Mouse (Mus musculus): ENCODE measurements around the gene Sh3tc1. TPM values are rescaled to one million over a fixed set of nuclear protein-coding genes. Genes with fewer than 3 reads are reported as not detected.
A peak's percentile ranks its signal among the peaks of the same experiment; 100 is the strongest.

The Sh3tc1 gene
- polyA plus RNA-seq, 1 experiment from 2014 or later: 1.3 TPM

GRCm38 (mm10) chr5:35758081-35759053, 18.6 kb upstream of the Sh3tc1 start:
- H3K4me3 ChIP-seq (ENCODE audit: low read depth, low read length): peak overlapping the region; percentile 57
- WGBS: 2% methylated on average over 38 of the region's 40 CpGs
- H3K27ac ChIP-seq (ENCODE audit: low read depth, low read length): no peak overlapping the region
- no peak for DNase-seq (ENCODE audit: low spot score)
- peaks cover 20% of the 10 kb centered on the region for H3K27me3 ChIP-seq (replicated peaks; ENCODE audit: control insufficient read depth, insufficient read depth, low read length)
- no peaks in the 10 kb centered on the region for H3K9me3 ChIP-seq (replicated peaks; ENCODE audit: control insufficient read depth, low read length)
- ATAC-seq: peak; percentile 36
- no peaks in the 10 kb centered on the region for H3K36me3 ChIP-seq (ENCODE audit: control insufficient read depth, insufficient read depth, low read length)
- peak overlapping the region; percentile 98 for H3K4me2 ChIP-seq (ENCODE audit: low read length)
- H3K9ac ChIP-seq (ENCODE audit: low read length): peak overlapping the region; percentile 62
- peaks cover 4% of the 10 kb centered on the region; the same call in 1 of the 2 replicates for H3K4me1 ChIP-seq (ENCODE audit: control insufficient read depth, insufficient read depth, low read length)

GRCm38 (mm10) chr5:35757639-35758001, 17.8 kb upstream of the Sh3tc1 start, which contains the start of gene Ablim2:
TSS of gene Ablim2 (plus strand) at chr5:35757880.
- DNase-seq (ENCODE audit: low spot score) (peak; percentile 97), ATAC-seq (peak; percentile 99)
- peak within 1 kb of the TSS; percentile 98 for H3K4me2 ChIP-seq (ENCODE audit: low read length)
- no peaks in the 10 kb centered on the region for H3K9me3 ChIP-seq (replicated peaks; ENCODE audit: control insufficient read depth, low read length)
- under 1% methylated on average over 35 of the region's 35 CpGs for WGBS
- peaks cover 20% of the 10 kb centered on the region for H3K27me3 ChIP-seq (replicated peaks; ENCODE audit: control insufficient read depth, insufficient read depth, low read length)
- H3K9ac ChIP-seq (ENCODE audit: low read length): peak within 1 kb of the TSS; percentile 62
- peak within 1 kb of the TSS; percentile 57 for H3K4me3 ChIP-seq (ENCODE audit: low read depth, low read length)
- peaks cover 4% of the 10 kb centered on the region; the same call in 1 of the 2 replicates for H3K4me1 ChIP-seq (ENCODE audit: control insufficient read depth, insufficient read depth, low read length)
- H3K27ac ChIP-seq (ENCODE audit: low read depth, low read length): 0 out of 2 replicates have a peak within 1 kb of the TSS, but pooled peaks have one; percentile 21
- no peaks in the 10 kb centered on the region for H3K36me3 ChIP-seq (ENCODE audit: control insufficient read depth, insufficient read depth, low read length)

DNA sequence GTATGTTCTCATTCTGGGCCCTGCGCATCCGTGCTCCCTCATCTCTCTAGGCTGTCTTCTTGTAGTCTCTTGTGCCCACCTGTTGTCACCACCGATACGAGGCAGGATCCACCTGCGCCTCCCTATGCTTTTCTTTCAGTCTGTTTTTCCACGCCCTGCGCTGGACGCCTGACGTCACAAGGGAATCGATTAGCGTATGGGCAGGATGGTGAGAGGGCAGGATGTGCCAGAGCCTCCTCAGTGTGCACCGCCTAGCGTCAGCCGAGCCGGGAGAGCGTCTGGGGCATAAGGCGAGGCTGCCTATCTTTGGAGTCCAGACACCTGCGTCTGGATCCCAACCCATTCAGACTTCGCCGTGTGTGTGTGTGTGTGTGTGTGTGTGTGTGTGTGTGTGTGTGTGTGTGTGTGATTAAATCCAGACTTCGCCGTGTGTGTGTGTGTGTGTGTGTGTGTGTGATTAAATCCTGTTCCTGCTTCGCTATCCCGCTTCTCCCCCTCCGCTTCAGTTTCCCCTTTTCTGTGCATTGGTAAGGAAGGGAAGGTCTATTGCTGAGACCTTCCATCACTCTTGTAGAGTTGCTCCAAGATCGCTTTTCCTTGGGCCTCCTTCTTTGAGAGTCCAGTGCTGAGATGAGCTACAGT, 17.3 kb upstream of the Sh3tc1 start:
- Histone ChIP-seq H3K9me3 (replicated peaks; ENCODE audit: control insufficient read depth, low read length) (no peaks in the 10 kb centered on the region), H3K27ac (ENCODE audit: low read depth, low read length) (0 out of 2 replicates have a peak overlapping the region, but pooled peaks have one; percentile 21), H3K27me3 (replicated peaks; ENCODE audit: control insufficient read depth, insufficient read depth, low read length) (peaks cover 20% of the 10 kb centered on the region), H3K36me3 (ENCODE audit: control insufficient read depth, insufficient read depth, low read length) (no peaks in the 10 kb centered on the region), H3K4me3 (ENCODE audit: low read depth, low read length) (peak overlapping the region; percentile 57), H3K4me1 (ENCODE audit: control insufficient read depth, insufficient read depth, low read length) (peaks cover 4% of the 10 kb centered on the region; the same call in 1 of the 2 replicates), H3K4me2 (ENCODE audit: low read length) (peak overlapping the region; percentile 98), H3K9ac (ENCODE audit: low read length) (peak overlapping the region; percentile 49)
- 7% methylated on average over 20 of the region's 26 CpGs for WGBS
- DNase-seq (ENCODE audit: low spot score): peak; percentile 52
- peak; percentile 45 for ATAC-seq

GRCm38 (mm10) chr5:35756020-35756419, 16.2 kb upstream of the Sh3tc1 start:
- no peak for DNase-seq (ENCODE audit: low spot score)
- 77% methylated on average over 4 of the region's 4 CpGs for WGBS
- ATAC-seq: no peak
- Histone ChIP-seq H3K9me3 (replicated peaks; ENCODE audit: control insufficient read depth, low read length) (no peaks in the 10 kb centered on the region), H3K4me2 (ENCODE audit: low read length) (no peak overlapping the region), H3K4me3 (ENCODE audit: low read depth, low read length) (no peak overlapping the region), H3K27ac (ENCODE audit: low read depth, low read length) (no peak overlapping the region), H3K9ac (ENCODE audit: low read length) (no peak overlapping the region), H3K27me3 (replicated peaks; ENCODE audit: control insufficient read depth, insufficient read depth, low read length) (peaks cover 20% of the 10 kb centered on the region), H3K36me3 (ENCODE audit: control insufficient read depth, insufficient read depth, low read length) (no peaks in the 10 kb centered on the region), H3K4me1 (ENCODE audit: control insufficient read depth, insufficient read depth, low read length) (peaks cover 4% of the 10 kb centered on the region; the same call in 1 of the 2 replicates)

DNA sequence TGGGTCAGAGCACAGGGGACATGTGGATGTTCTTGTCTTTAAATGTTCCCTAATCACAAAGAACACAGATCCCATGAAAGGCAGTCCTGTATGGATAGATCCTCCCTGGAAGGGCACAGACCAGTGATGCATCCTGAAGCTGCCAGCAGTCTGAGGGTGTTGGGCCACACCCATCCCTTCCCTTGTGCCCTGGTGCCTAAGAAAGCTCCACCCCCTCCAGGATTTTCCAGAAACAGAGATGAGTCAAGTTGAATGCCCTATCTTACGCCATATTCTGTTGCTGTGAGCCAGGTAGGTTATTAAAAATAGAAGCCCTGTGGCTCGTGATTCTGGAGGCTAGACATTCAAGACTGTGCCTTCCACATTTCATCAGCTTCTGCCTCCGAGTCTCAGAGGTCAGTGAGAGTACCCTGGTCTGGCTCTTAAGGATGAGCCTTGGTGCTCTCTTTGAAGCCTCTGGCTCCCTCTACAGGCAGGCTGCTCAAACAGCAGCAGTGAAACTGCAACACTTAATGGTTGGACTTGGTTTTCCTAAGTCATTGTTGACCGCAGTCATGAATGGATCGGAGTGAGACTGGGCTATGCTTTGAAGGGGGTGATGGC, 15.4 kb upstream of the Sh3tc1 start:
- WGBS: 27% methylated on average over 5 of the region's 5 CpGs
- H3K27me3 ChIP-seq (replicated peaks; ENCODE audit: control insufficient read depth, insufficient read depth, low read length): peaks cover 20% of the 10 kb centered on the region
- H3K9me3 ChIP-seq (replicated peaks; ENCODE audit: control insufficient read depth, low read length): no peaks in the 10 kb centered on the region
- DNase-seq (ENCODE audit: low spot score): peak; percentile 63
- peaks cover 4% of the 10 kb centered on the region; the same call in 1 of the 2 replicates for H3K4me1 ChIP-seq (ENCODE audit: control insufficient read depth, insufficient read depth, low read length)
- no peak overlapping the region for H3K4me2 ChIP-seq (ENCODE audit: low read length)
- no peak for ATAC-seq
- H3K9ac ChIP-seq (ENCODE audit: low read length): no peak overlapping the region
- H3K36me3 ChIP-seq (ENCODE audit: control insufficient read depth, insufficient read depth, low read length): no peaks in the 10 kb centered on the region
- no peak overlapping the region for H3K4me3 ChIP-seq (ENCODE audit: low read depth, low read length)
- no peak overlapping the region for H3K27ac ChIP-seq (ENCODE audit: low read depth, low read length)

GRCm38 (mm10) chr5:35751016-35751415, 11.2 kb upstream of the Sh3tc1 start:
- Histone ChIP-seq H3K27ac (ENCODE audit: low read depth, low read length) (no peak overlapping the region), H3K9ac (ENCODE audit: low read length) (no peak overlapping the region), H3K27me3 (replicated peaks; ENCODE audit: control insufficient read depth, insufficient read depth, low read length) (no peaks in the 10 kb centered on the region), H3K4me3 (ENCODE audit: low read depth, low read length) (no peak overlapping the region), H3K9me3 (replicated peaks; ENCODE audit: control insufficient read depth, low read length) (no peaks in the 10 kb centered on the region), H3K4me2 (ENCODE audit: low read length) (no peak overlapping the region), H3K4me1 (ENCODE audit: control insufficient read depth, insufficient read depth, low read length) (no peaks in the 10 kb centered on the region), H3K36me3 (ENCODE audit: control insufficient read depth, insufficient read depth, low read length) (no peaks in the 10 kb centered on the region)
- 85% methylated on average over 7 of the region's 7 CpGs for WGBS
- DNase-seq (ENCODE audit: low spot score) (no peak), ATAC-seq (no peak)

- no peaks in the 10 kb centered on the region for H3K9me3 ChIP-seq (replicated peaks; ENCODE audit: control insufficient read depth, low read length)
- no peak overlapping the region for H3K4me3 ChIP-seq (ENCODE audit: low read depth, low read length)
- ATAC-seq: no peak
- no peak overlapping the region for H3K27ac ChIP-seq (ENCODE audit: low read depth, low read length)
- no peak for DNase-seq (ENCODE audit: low spot score)
- H3K4me2 ChIP-seq (ENCODE audit: low read length): no peak overlapping the region
- no peaks in the 10 kb centered on the region for H3K4me1 ChIP-seq (ENCODE audit: control insufficient read depth, insufficient read depth, low read length)
- H3K36me3 ChIP-seq (ENCODE audit: control insufficient read depth, insufficient read depth, low read length): no peaks in the 10 kb centered on the region
- H3K27me3 ChIP-seq (replicated peaks; ENCODE audit: control insufficient read depth, insufficient read depth, low read length): no peaks in the 10 kb centered on the region
- 76% methylated on average over 1 of the region's 1 CpGs for WGBS
- no peak overlapping the region for H3K9ac ChIP-seq (ENCODE audit: low read length)
These were observed 10.2 kb upstream of the Sh3tc1 start for GRCm38 (mm10) chr5:35750026-35750425.

- WGBS: 60% methylated on average over 3 of the region's 3 CpGs
- Histone ChIP-seq H3K9me3 (replicated peaks; ENCODE audit: control insufficient read depth, low read length) (no peaks in the 10 kb centered on the region), H3K27me3 (replicated peaks; ENCODE audit: control insufficient read depth, insufficient read depth, low read length) (no peaks in the 10 kb centered on the region), H3K4me1 (ENCODE audit: control insufficient read depth, insufficient read depth, low read length) (no peaks in the 10 kb centered on the region), H3K36me3 (ENCODE audit: control insufficient read depth, insufficient read depth, low read length) (no peaks in the 10 kb centered on the region), H3K4me3 (ENCODE audit: low read depth, low read length) (no peak overlapping the region), H3K27ac (ENCODE audit: low read depth, low read length) (no peak overlapping the region), H3K4me2 (ENCODE audit: low read length) (no peak overlapping the region), H3K9ac (ENCODE audit: low read length) (no peak overlapping the region)
- ATAC-seq (no peak), DNase-seq (ENCODE audit: low spot score) (no peak)
These were observed 9.6 kb upstream of the Sh3tc1 start for GRCm38 (mm10) chr5:35749416-35749815.

Data from forebrain, embryonic 14.5 days (tissue).